Mouse (Mus musculus): ENCODE data around the gene Homer3. TPM values are rescaled to one million over a fixed set of nuclear protein-coding genes. Genes with fewer than 3 reads are reported as not detected.
A peak's percentile ranks its signal among the peaks of the same experiment; 100 is the strongest.

The Homer3 gene
- 107 and 108 TPM in 2 replicates for polyA plus RNA-seq (2016; fragmentation: Nextera tagmentation; extraction: Ambion mirVana)

DNA sequence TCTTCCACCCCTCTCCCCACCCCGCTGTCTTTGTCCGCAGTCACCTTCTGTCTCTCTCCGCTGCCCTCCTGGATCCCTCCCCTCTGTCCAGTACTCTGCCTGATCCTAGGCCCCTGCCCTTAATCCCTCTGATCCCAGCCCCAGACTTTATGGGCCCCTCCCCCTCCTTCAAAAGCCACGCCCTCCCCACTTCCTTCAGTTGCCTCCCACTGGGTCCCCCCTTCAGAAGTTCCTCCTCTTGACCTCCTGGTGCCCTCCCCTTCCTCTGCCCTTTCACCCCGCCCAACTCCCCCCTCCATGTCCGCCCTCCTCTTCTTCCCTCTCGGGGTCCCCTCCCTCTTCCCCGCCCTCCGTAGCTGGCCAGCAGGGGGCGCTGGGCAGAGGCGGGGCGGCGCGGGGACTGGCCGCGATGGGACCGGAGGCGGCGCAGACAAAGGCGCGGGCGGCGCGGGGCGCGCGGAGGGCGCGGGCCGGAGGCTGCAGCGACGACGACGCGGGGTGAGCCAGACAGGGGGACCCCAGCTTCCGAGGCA is at the start of gene Homer3:
Gene Homer3, plus strand, starts transcription at position 225 of the 533 bp plus-strand sequence.
- Histone ChIP-seq H3K36me3 (peaks cover 34% of the 10 kb centered on the region), H3K27me3 (ENCODE audit: insufficient read depth, poor library complexity, severe bottlenecking) (peaks cover 3% of the 10 kb centered on the region; the same call in 1 of the 2 replicates), H3K27ac (peak within 1 kb of the TSS; percentile 98), H3K4me1 (replicated peaks) (peaks cover 49% of the 10 kb centered on the region), H3K9me3 (peaks cover 13% of the 10 kb centered on the region; the same call in 1 of the 2 replicates), H3K4me3 (peak within 1 kb of the TSS; percentile 88)
- peak; percentile 94 for DNase-seq (ENCODE audit: low spot score)
- under 1% methylated on average over 36 of the region's 36 CpGs for WGBS

DNA sequence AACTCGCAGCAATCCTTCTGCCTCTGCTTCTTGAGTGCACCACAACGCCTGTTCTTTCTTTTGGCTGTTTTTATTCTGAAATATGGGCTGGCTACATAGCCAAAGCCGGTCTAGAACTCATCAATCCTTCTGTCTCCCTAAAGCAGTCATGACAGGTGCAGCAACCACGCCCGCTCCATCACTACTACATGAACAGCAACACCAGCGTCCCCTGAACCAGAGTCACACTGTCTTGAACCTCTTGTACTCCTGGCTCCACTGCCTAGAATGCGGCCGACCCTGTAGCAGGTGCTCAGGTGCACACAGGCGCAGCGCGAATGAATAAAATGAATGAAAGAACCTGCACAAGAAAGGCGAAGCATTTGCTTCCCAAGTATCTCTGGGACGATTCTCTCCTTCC is 49.0 kb upstream of the Homer3 start:
- H3K9me3 ChIP-seq = no peaks in the 10 kb centered on the region
- peaks cover 54% of the 10 kb centered on the region for H3K36me3 ChIP-seq
- H3K27ac ChIP-seq = peak overlapping the region; percentile 97
- WGBS = 6% methylated on average over 13 of the region's 13 CpGs
- peaks cover 26% of the 10 kb centered on the region for H3K4me1 ChIP-seq (replicated peaks)
- no peak for DNase-seq (ENCODE audit: low spot score)
- H3K27me3 ChIP-seq (ENCODE audit: insufficient read depth, poor library complexity, severe bottlenecking) = no peaks in the 10 kb centered on the region
- H3K4me3 ChIP-seq = peak overlapping the region; percentile 88

DNA sequence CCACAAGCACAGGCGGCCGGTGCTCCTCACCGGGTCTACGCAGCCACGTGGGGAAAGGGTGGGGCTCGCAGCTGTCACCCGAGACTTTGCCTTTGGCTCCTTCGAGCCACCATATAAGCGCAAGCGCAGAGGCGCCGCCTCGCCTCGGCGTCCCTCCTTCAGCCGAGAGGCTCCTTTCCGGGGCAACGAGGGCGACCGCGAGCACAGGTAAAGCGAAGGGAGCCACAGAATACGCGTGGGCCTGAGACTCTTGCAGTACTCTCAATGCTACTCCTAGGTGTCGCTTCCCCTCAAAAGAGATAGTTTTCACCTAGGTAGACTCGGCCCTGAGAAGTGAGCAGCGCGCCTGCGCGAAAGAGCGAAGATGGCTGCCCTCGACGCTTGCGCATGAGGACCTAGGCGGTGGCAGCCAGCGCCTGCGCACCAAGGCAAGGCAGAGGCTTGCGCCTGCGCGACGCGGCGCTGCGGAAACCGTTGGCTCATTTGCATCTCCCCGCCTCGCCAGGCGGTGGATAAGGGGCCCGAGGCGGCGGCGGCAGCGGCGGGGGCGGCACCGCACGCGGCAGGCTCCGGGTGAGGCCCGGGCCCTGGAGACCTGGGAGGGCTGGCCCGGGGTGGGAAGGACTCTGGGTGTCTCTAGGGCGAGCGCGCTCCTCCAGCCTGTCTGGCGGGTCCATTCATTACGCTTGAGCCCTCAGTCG is 48.4 kb upstream of the Homer3 start, which contains the start of the genes Sugp2 and Armc6:
Gene Sugp2, plus strand, starts transcription at position 147 of the 701 bp plus-strand sequence.
Gene Armc6, minus strand, starts transcription at position 387 of the 701 bp plus-strand sequence.
- Histone ChIP-seq H3K4me1 (replicated peaks) (peaks cover 23% of the 10 kb centered on the region), H3K27ac (peak within 1 kb of the TSS; percentile 97), H3K4me3 (peak within 1 kb of the TSS; percentile 88), H3K36me3 (peaks cover 55% of the 10 kb centered on the region), H3K27me3 (ENCODE audit: insufficient read depth, poor library complexity, severe bottlenecking) (no peaks in the 10 kb centered on the region), H3K9me3 (no peaks in the 10 kb centered on the region)
- peak; percentile 96 for DNase-seq (ENCODE audit: low spot score)
- under 1% methylated on average over 67 of the region's 67 CpGs for WGBS

DNA sequence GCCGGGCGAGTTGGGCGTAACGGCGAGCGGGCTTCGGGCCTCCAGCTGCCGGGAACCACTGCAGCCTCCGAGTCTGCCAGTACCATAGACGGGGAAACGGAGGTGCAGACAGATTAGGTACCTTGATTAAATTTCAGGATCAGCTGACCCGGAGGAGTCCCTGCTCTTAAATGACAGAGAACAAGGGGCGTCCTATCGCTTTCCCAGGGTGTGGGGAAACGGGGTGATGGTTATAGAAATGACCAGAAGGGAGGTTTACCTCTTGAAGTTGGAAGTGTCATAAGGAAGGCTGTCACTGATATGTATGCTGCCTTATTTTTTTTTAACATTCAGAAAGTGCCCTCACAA is 47.9 kb upstream of the Homer3 start:
- Histone ChIP-seq H3K4me3 (peak overlapping the region; percentile 88), H3K27me3 (ENCODE audit: insufficient read depth, poor library complexity, severe bottlenecking) (no peaks in the 10 kb centered on the region), H3K36me3 (peaks cover 55% of the 10 kb centered on the region), H3K9me3 (no peaks in the 10 kb centered on the region), H3K27ac (peak overlapping the region; percentile 97), H3K4me1 (replicated peaks) (peaks cover 23% of the 10 kb centered on the region)
- WGBS = under 1% methylated on average over 15 of the region's 15 CpGs
- no peak for DNase-seq (ENCODE audit: low spot score)

DNA sequence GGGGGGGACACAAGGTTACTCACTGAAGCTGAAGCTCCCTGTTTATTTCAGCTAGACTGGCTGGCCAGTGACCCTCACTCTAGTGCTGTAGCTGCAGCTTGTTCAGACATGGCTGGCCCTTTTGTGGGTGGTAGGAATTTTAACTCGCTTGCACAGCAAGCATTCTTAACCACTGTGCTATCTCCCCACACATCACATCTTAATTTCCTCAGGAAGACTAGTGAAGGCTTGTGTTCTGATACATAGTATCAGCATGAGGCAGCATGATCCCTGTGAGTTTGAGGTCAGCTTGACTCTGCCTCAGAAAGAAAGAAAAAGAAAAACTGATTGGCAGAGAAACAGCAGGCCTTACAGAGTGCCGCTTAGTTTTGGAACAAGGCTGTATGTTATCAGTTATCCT is 44.8 kb upstream of the Homer3 start:
- Histone ChIP-seq H3K36me3 (peaks cover 70% of the 10 kb centered on the region), H3K9me3 (no peaks in the 10 kb centered on the region), H3K27me3 (ENCODE audit: insufficient read depth, poor library complexity, severe bottlenecking) (no peaks in the 10 kb centered on the region), H3K4me1 (replicated peaks) (peaks cover 23% of the 10 kb centered on the region), H3K27ac (no peak overlapping the region), H3K4me3 (no peak overlapping the region)
- DNase-seq (ENCODE audit: low spot score) = no peak
- 94% methylated on average over 2 of the region's 2 CpGs for WGBS

DNA sequence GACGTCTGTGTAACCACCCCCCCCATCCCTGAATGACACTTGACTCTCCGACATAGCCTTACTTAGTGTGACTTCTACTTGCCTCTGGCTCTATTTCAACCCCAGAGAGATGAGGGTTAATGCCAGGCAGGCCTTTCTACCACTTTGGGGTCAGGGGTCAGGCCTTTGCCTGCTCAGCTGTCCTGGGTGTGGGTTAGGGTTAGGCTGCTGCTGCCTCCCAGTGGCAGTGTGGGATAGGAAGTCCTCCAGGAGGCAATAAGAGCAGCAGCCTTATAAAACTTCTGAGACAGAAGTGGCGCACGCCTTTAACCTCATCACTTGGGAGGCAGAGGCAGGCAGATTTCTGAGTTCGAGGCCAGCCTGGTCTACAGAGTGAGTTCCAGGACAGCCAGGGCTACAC is 42.0 kb upstream of the Homer3 start:
- no peak overlapping the region for H3K4me3 ChIP-seq
- no peaks in the 10 kb centered on the region for H3K27me3 ChIP-seq (ENCODE audit: insufficient read depth, poor library complexity, severe bottlenecking)
- H3K9me3 ChIP-seq = no peaks in the 10 kb centered on the region
- H3K36me3 ChIP-seq = peaks cover 97% of the 10 kb centered on the region
- 89% methylated on average over 5 of the region's 5 CpGs for WGBS
- DNase-seq (ENCODE audit: low spot score) = peak; percentile 12
- H3K4me1 ChIP-seq (replicated peaks) = peaks cover 5% of the 10 kb centered on the region
- no peak overlapping the region for H3K27ac ChIP-seq

DNA sequence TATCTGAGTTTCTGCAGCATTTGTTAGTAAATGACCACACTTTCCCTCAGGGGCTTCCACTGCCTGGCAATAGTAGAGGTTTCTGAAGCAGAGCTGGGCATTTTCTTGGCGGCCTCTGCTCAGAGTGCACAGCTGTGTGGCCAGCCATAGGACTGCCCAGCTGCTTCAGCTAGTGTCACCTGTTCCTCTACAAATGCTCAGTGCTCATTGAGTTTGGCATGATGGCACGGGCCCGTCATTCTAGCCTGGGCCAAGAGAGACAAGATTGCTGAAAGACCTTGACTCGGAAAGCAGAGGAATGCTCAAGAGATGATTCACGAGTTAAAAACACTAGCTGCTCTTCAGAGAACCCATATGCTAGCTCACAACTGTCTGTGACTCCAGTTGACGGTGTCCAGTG is 36.0 kb upstream of the Homer3 start:
- H3K27me3 ChIP-seq (ENCODE audit: insufficient read depth, poor library complexity, severe bottlenecking) = no peaks in the 10 kb centered on the region
- no peak overlapping the region for H3K4me3 ChIP-seq
- no peaks in the 10 kb centered on the region for H3K9me3 ChIP-seq
- peaks cover 99% of the 10 kb centered on the region for H3K36me3 ChIP-seq
- H3K27ac ChIP-seq = no peak overlapping the region
- WGBS = 95% methylated on average over 6 of the region's 6 CpGs
- no peaks in the 10 kb centered on the region for H3K4me1 ChIP-seq (replicated peaks)
- DNase-seq (ENCODE audit: low spot score) = no peak

DNA sequence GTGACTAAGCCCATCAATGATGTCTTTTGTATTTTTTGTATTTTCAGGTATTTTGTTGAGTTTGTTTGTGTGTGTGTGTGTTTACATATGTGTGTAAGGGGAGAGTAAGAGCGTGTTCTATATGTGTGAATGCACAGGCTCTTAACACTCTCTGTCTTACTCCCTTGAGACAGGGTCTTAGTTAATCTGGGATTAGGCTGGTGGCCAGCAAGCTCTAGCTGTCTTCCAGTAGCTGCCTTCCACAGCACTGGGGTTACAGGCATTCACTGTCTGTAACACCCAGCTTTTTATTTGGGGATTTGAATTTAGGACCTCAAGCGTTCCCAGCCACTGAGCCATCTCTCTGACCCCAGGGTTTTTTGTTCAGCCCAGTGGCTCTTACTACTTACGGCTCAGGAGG is 34.8 kb upstream of the Homer3 start:
- no peak overlapping the region for H3K27ac ChIP-seq
- WGBS = 92% methylated on average over 3 of the region's 3 CpGs
- H3K4me1 ChIP-seq (replicated peaks) = no peaks in the 10 kb centered on the region
- H3K27me3 ChIP-seq (ENCODE audit: insufficient read depth, poor library complexity, severe bottlenecking) = no peaks in the 10 kb centered on the region
- DNase-seq (ENCODE audit: low spot score) = no peak
- H3K4me3 ChIP-seq = no peak overlapping the region
- no peaks in the 10 kb centered on the region for H3K9me3 ChIP-seq
- H3K36me3 ChIP-seq = peaks cover 99% of the 10 kb centered on the region

DNA sequence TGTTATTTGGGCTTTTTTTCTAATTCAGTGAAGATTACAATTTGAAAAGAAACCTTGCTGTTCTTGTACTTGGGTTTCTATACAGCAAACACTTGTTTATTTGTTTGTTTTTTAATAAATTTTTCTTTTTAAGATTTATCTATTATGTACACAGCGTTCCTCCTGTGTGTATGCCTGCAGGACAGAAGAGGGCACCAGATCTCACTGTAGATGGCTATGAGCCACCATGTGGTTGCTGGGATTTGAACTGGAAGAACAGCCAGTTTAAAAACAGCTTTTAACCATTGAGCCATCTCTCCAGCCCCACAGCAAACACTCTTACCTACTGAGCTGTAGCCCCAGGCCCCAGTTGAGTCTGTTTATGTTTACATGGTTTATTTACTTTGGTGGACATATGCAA is 28.0 kb upstream of the Homer3 start:
- Histone ChIP-seq H3K27me3 (ENCODE audit: insufficient read depth, poor library complexity, severe bottlenecking) (no peaks in the 10 kb centered on the region), H3K36me3 (peaks cover 100% of the 10 kb centered on the region), H3K4me3 (no peak overlapping the region), H3K4me1 (replicated peaks) (no peaks in the 10 kb centered on the region), H3K9me3 (no peaks in the 10 kb centered on the region), H3K27ac (no peak overlapping the region)
- DNase-seq (ENCODE audit: low spot score) = no peak
- 82% methylated on average over 1 of the region's 1 CpGs for WGBS

DNA sequence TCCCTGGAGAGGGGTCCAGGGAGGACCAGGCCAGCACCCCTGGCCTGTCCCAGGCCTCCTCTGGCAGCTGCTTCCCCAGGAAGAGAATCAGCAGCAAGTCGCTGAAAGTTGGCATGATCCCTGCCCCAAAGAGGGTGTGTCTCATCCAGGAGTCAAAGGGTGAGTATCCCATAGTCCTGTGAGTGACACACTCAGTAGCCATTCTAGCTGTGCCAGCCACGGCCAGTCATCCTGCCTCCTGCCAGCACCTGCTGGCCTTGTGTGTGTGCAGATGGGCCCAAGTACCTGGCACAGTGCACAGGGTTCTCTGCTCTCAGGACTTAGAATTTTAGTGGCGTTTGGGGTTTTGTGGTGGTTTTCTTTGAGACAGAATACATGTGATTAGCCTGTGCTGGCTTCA is 25.2 kb upstream of the Homer3 start:
- no peak for DNase-seq (ENCODE audit: low spot score)
- H3K4me3 ChIP-seq = no peak overlapping the region
- 87% methylated on average over 3 of the region's 3 CpGs for WGBS
- H3K36me3 ChIP-seq = peaks cover 100% of the 10 kb centered on the region
- H3K9me3 ChIP-seq = no peaks in the 10 kb centered on the region
- no peak overlapping the region for H3K27ac ChIP-seq
- no peaks in the 10 kb centered on the region for H3K4me1 ChIP-seq (replicated peaks)
- H3K27me3 ChIP-seq (ENCODE audit: insufficient read depth, poor library complexity, severe bottlenecking) = no peaks in the 10 kb centered on the region

DNA sequence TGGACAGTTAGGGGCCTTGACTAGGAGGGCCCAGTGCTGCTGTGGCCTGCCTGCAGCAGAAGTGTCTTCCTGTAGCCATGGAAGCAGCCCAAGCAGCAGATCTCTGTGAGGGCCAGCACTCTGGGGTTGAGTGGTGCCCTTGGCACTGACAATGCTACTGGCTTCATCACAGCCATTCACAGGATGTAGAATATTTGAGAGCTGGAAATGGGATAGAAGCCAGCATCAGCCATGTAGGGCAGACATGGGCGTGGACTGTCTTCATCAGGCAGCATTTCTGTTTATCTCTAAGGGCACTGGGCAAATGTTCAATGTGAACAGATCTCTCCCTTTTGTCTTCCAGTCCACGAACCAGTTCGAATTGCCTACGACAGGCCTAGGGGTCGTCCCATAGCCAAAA is 24.0 kb upstream of the Homer3 start:
- 97% methylated on average over 5 of the region's 5 CpGs for WGBS
- Histone ChIP-seq H3K9me3 (no peaks in the 10 kb centered on the region), H3K36me3 (peaks cover 100% of the 10 kb centered on the region), H3K4me1 (replicated peaks) (no peaks in the 10 kb centered on the region), H3K27ac (no peak overlapping the region), H3K27me3 (ENCODE audit: insufficient read depth, poor library complexity, severe bottlenecking) (no peaks in the 10 kb centered on the region), H3K4me3 (no peak overlapping the region)
- DNase-seq (ENCODE audit: low spot score) = no peak

DNA sequence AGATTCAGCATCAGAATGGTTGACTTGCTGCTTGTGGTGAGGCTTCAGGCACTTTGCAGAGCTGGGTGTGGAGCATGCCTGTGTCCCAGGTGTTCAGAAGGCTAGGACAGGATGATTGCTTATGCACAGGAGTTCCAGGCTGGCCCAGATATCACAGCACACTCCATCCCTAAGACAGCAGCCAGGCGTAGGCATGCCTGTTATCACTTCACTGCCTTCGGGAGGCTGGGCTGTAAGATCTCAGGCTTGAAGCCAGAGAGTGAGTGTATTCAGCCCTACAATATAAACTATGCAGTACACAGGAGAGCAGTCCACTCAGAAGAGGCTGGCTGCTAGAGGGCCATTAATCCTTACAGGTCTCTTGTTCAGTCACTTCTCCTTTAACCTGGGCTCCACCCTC is 23.6 kb upstream of the Homer3 start:
- Histone ChIP-seq H3K27me3 (ENCODE audit: insufficient read depth, poor library complexity, severe bottlenecking) (no peaks in the 10 kb centered on the region), H3K9me3 (no peaks in the 10 kb centered on the region), H3K4me1 (replicated peaks) (no peaks in the 10 kb centered on the region), H3K4me3 (no peak overlapping the region), H3K27ac (no peak overlapping the region), H3K36me3 (peaks cover 100% of the 10 kb centered on the region)
- DNase-seq (ENCODE audit: low spot score) = no peak
- 94% methylated on average over 2 of the region's 2 CpGs for WGBS

DNA sequence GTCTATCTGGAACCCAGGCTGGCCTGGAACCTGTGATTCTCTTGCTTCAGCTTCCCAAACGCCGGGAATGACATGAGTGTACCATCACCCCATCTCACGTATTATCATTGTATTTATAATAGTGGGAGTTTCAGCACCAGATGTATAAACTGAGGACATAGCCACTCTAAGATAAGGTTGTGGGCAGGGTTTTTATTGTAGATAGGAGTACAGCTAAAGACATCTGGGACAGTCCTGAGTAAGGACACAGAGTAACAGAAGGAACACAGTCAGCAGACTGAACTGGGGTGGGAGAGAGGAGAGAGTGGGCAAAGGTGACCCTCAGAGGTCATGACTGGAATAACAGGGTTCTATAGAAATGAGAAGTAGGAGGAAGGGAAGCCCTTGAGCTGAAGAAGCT is 15.0 kb upstream of the Homer3 start:
- no peak for DNase-seq (ENCODE audit: low spot score)
- Histone ChIP-seq H3K27me3 (ENCODE audit: insufficient read depth, poor library complexity, severe bottlenecking) (no peaks in the 10 kb centered on the region), H3K9me3 (no peaks in the 10 kb centered on the region), H3K36me3 (peaks cover 46% of the 10 kb centered on the region), H3K4me1 (replicated peaks) (peaks cover 22% of the 10 kb centered on the region; the same call in 1 of the 2 replicates), H3K4me3 (no peak overlapping the region), H3K27ac (no peak overlapping the region)
- WGBS = 92% methylated on average over 3 of the region's 3 CpGs

Measured in hindbrain, embryonic 10.5 days (tissue).